ENCODE assay signal across 19 mouse cellular contexts in the genomic region with DNA sequence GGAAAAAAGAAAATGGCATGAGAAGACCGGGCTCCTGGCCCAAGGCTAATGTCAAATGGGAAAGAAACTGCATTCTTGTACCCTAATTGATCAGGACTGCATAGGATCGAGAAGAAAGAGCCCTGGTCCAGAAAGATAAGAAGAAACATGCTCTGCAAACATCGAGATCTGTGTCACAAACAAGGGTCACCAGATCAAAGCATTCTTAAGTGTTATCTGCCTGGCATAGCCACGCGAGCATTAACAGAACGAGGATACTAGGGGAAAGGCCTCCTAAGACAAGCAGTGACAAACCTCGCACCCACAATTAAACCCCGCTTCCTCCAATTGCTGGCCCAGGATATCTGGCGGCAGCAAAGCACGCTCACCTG. TPM values are rescaled to one million over a fixed set of nuclear protein-coding genes. Genes with fewer than 3 reads are reported as not detected.
DNase-seq lines count a peak whose midpoint lies in the region; ATAC-seq and TF ChIP-seq lines count a peak whose summit lies in the region.
"Had no signal": no experiment of that assay in that cellular context is flagged by ENCODE, and none has a peak within 500 bp of the region (broad histone marks: within the 10 kb centered on the region; RNA-seq: fewer than 3 reads in every experiment).

No protein-coding gene starts in this region.

- H3K79me2 ChIP-seq in heart, adult 2 months (replicated peaks; ENCODE audit: control insufficient read depth, insufficient read depth, low read length) = no peaks in the 10 kb centered on the region
- no peaks in the 10 kb centered on the region for H3K79me2 ChIP-seq in liver, adult 2 months (ENCODE audit: control insufficient read depth, insufficient read depth, low read length)

- no peak overlapping the region for H3K4me3 ChIP-seq in heart, adult 2 months
- no peak overlapping the region for H3K4me3 ChIP-seq in heart, embryonic 10.5 days
- no peak overlapping the region for H3K4me3 ChIP-seq in liver, adult 2 months (ENCODE audit: insufficient read depth, low read depth, low read length)
- H3K4me3 ChIP-seq in liver, embryonic 12.5 days = no peak overlapping the region
- no peak overlapping the region for H3K4me3 ChIP-seq in intestine, postnatal 0 days (ENCODE audit: low read depth, low read length)
- H3K4me3 ChIP-seq: forebrain, embryonic 10.5 days; limb, embryonic 10.5 days; midbrain, embryonic 13.5 days; neural tube, embryonic 12.5 days had no signal

- intact Hi-C loops in heart, adult 2 months (cut with DNase I) = loop anchor here (5.0 kb wide), 1 partner anchor 144 kb away; a partner anchor contains a TSS

- TF ChIP-seq EP300 in heart, adult 2 months (IDR thresholded peaks at IDR 0.05; ENCODE audit: insufficient read depth, low read depth, low read length) = no peak

- 58% methylated on average over 10 of the region's 10 CpGs for WGBS in heart, adult 2 months
- WGBS in heart, embryonic 10.5 days = 54% methylated on average over 10 of the region's 10 CpGs
- 78% methylated on average over 10 of the region's 10 CpGs for WGBS in liver, adult 2 months
- WGBS in liver, embryonic 12.5 days (ENCODE audit: insufficient replicate concordance) = 39% methylated on average over 10 of the region's 10 CpGs
- WGBS in intestine, postnatal 0 days = 50% methylated on average over 10 of the region's 10 CpGs

- no peak for TF ChIP-seq POLR2A in heart, adult 2 months (IDR thresholded peaks at IDR 0.05; ENCODE audit: insufficient read depth, low read depth, low read length)
- no peak for TF ChIP-seq POLR2A in liver, adult 2 months (IDR thresholded peaks at IDR 0.05; ENCODE audit: extremely low read depth, insufficient read depth, low read length)

- H3K9me3 ChIP-seq in heart, embryonic 10.5 days = no peaks in the 10 kb centered on the region
- no peaks in the 10 kb centered on the region for H3K9me3 ChIP-seq in liver, embryonic 12.5 days (replicated peaks)
- H3K9me3 ChIP-seq in intestine, postnatal 0 days (ENCODE audit: control insufficient read depth) = no peaks in the 10 kb centered on the region
- H3K9me3 ChIP-seq: forebrain, embryonic 10.5 days; limb, embryonic 10.5 days; midbrain, embryonic 13.5 days; neural tube, embryonic 12.5 days had no signal

- no peaks in the 10 kb centered on the region; the same call in none of the 2 replicates for H3K4me1 ChIP-seq in heart, adult 2 months (ENCODE audit: control insufficient read depth, insufficient read depth, low read length)
- H3K4me1 ChIP-seq in heart, embryonic 10.5 days = peaks cover 20% of the 10 kb centered on the region
- H3K4me1 ChIP-seq in liver, adult 2 months (ENCODE audit: control insufficient read depth, insufficient read depth, low read length) = peaks cover 16% of the 10 kb centered on the region
- peaks cover 15% of the 10 kb centered on the region for H3K4me1 ChIP-seq in liver, embryonic 12.5 days
- H3K4me1 ChIP-seq in intestine, postnatal 0 days (replicated peaks; ENCODE audit: control insufficient read depth, insufficient read depth, low read length) = no peaks in the 10 kb centered on the region
- H3K4me1 ChIP-seq: forebrain, embryonic 10.5 days; limb, embryonic 10.5 days; midbrain, embryonic 13.5 days; neural tube, embryonic 12.5 days had no signal

- no peak for TF ChIP-seq CTCF in heart, adult 2 months (IDR thresholded peaks at IDR 0.05)
- no peak for TF ChIP-seq CTCF in liver, adult 2 months (IDR thresholded peaks at IDR 0.05; ENCODE audit: low read depth, low read length)
- no peak for TF ChIP-seq CTCF in intestine, postnatal 0 days (IDR thresholded peaks at IDR 0.05; ENCODE audit: low read depth)

- peak overlapping the region; percentile 67 for H3K27ac ChIP-seq in heart, adult 2 months
- H3K27ac ChIP-seq in heart, embryonic 10.5 days = no peak overlapping the region
- H3K27ac ChIP-seq in liver, adult 2 months (replicated peaks; ENCODE audit: insufficient read depth, low read depth, low read length) = no peak overlapping the region
- H3K27ac ChIP-seq in liver, embryonic 12.5 days = peak overlapping the region; percentile 22; the same call in 1 of the 2 replicates
- H3K27ac ChIP-seq in intestine, postnatal 0 days (ENCODE audit: low read depth, low read length) = no peak overlapping the region
- H3K27ac ChIP-seq: forebrain, embryonic 10.5 days; limb, embryonic 10.5 days; midbrain, embryonic 13.5 days; neural tube, embryonic 12.5 days had no signal

- no peak overlapping the region for H3K9ac ChIP-seq in heart, adult 2 months (ENCODE audit: low read depth, low read length)
- H3K9ac ChIP-seq in liver, adult 2 months (ENCODE audit: low read depth, low read length) = no peak overlapping the region
- H3K9ac ChIP-seq in liver, embryonic 12.5 days = no peak overlapping the region; the same call in 1 of the 2 replicates
- no peak overlapping the region for H3K9ac ChIP-seq in intestine, postnatal 0 days (ENCODE audit: low read depth, low read length)
- H3K9ac ChIP-seq: midbrain, embryonic 13.5 days; neural tube, embryonic 12.5 days had no signal

- 0 out of 2 replicates have a peak, but pooled peaks cover 3% of the 10 kb centered on the region for H3K36me3 ChIP-seq in heart, adult 2 months (ENCODE audit: control insufficient read depth, insufficient read depth, low read length)
- peaks cover 95% of the 10 kb centered on the region for H3K36me3 ChIP-seq in heart, embryonic 10.5 days
- H3K36me3 ChIP-seq in liver, adult 2 months (ENCODE audit: control insufficient read depth, insufficient read depth, low read length) = peaks cover 40% of the 10 kb centered on the region; the same call in 1 of the 2 replicates
- H3K36me3 ChIP-seq in liver, embryonic 12.5 days = peaks cover 99% of the 10 kb centered on the region
- H3K36me3 ChIP-seq in intestine, postnatal 0 days (ENCODE audit: control insufficient read depth, insufficient read depth) = peaks cover 92% of the 10 kb centered on the region

- H3K27me3 ChIP-seq in heart, adult 2 months (ENCODE audit: control insufficient read depth, insufficient read depth, low read length) = no peaks in the 10 kb centered on the region
- H3K27me3 ChIP-seq in heart, embryonic 10.5 days (ENCODE audit: insufficient read depth, poor library complexity, severe bottlenecking) = no peaks in the 10 kb centered on the region
- H3K27me3 ChIP-seq in liver, adult 2 months (ENCODE audit: control insufficient read depth, insufficient read depth, low read length) = no peaks in the 10 kb centered on the region
- no peaks in the 10 kb centered on the region for H3K27me3 ChIP-seq in liver, embryonic 12.5 days (replicated peaks)
- H3K27me3 ChIP-seq in intestine, postnatal 0 days (replicated peaks; ENCODE audit: control insufficient read depth, insufficient read depth, low read length) = no peaks in the 10 kb centered on the region
- H3K27me3 ChIP-seq: midbrain, embryonic 13.5 days; neural tube, embryonic 12.5 days had no signal

- peak; percentile 49 for ATAC-seq in liver, embryonic 12.5 days
- ATAC-seq in megakaryocyte-erythroid progenitor cell, adult 5-6 weeks (replicated peaks; ENCODE audit: low FRiP score, low TSS enrichment, poor library complexity, severe bottlenecking) = peak; percentile 45
- ATAC-seq in intestine, postnatal 0 days = no peak
- ATAC-seq: forebrain, embryonic 16.5 days; midbrain, embryonic 13.5 days had no signal

- DNase-seq in heart, adult 2 months = no peak
- DNase-seq in heart, embryonic 10.5 days (ENCODE audit: low spot score) = no peak
- DNase-seq in liver, adult 2 months (ENCODE audit: extremely low read depth, low read depth, low spot score) = peak; percentile 67
- no peak for DNase-seq in liver
- no peak for DNase-seq in urinary bladder, postnatal 10 days (ENCODE audit: low spot score)
- DNase-seq: adrenal gland, postnatal 14 days; kidney, adult 18-20 months; kidney, postnatal 4 days; lung, adult 18-20 months; lung, postnatal 14 days; thymus, adult 2 months had no signal

- H3K4me2 ChIP-seq in liver, embryonic 12.5 days = peak overlapping the region; percentile 17; the same call in 1 of the 2 replicates
- H3K4me2 ChIP-seq in intestine, postnatal 0 days (replicated peaks; ENCODE audit: low read depth) = no peak overlapping the region
- H3K4me2 ChIP-seq: midbrain, embryonic 13.5 days; neural tube, embryonic 12.5 days had no signal

RNA-seq across cellular contexts. Expression of a gene that starts 13.6 kb away (rescaled TPM):
- 10 to 100 TPM; 55.8 to 70.6 TPM for total RNA-seq in heart, adult 2 months (2021)
- 54.9 and 68.2 TPM in 2 replicates for polyA plus RNA-seq in heart, adult 2 months (2012; rRNA removed)
- polyA plus RNA-seq in heart, embryonic 10.5 days (2016; fragmentation: Nextera tagmentation; extraction: Ambion mirVana) = 6.6 and 7.2 TPM in 2 replicates
- 27.9 and 38.3 TPM in 2 replicates for total RNA-seq in liver, adult 2 months (2014; rRNA removed)
- polyA plus RNA-seq in liver, adult 2 months (2012; rRNA removed) = 44.9 and 47.5 TPM in 2 replicates
- polyA plus RNA-seq in liver, embryonic 12.5 days (2016; fragmentation: Nextera tagmentation; extraction: Ambion mirVana) = 2.0 and 2.9 TPM in 2 replicates
- 14.1 and 28.4 TPM in 2 replicates for total RNA-seq in megakaryocyte-erythroid progenitor cell, adult 5-6 weeks (2014; fragmentation: Nextera tagmentation)
- 6.6 and 8.4 TPM in 2 replicates for total RNA-seq in megakaryocyte-erythroid progenitor cell, adult 5-6 weeks (2017)
- 15.6 and 15.7 TPM in 2 replicates for polyA plus RNA-seq in intestine, postnatal 0 days (2015; fragmentation: Nextera tagmentation; extraction: Ambion mirVana)

RNA-seq across cellular contexts. Expression of a gene that starts 31.5 kb away (rescaled TPM):
- 10 to 100 TPM; 23.5 to 26.3 TPM for total RNA-seq in heart, adult 2 months (2021)
- 18.7 and 26.5 TPM in 2 replicates for polyA plus RNA-seq in heart, adult 2 months (2012; rRNA removed)
- polyA plus RNA-seq in heart, embryonic 10.5 days (2016; fragmentation: Nextera tagmentation; extraction: Ambion mirVana) = 22.9 and 26.6 TPM in 2 replicates
- 10.5 and 14.2 TPM in 2 replicates for total RNA-seq in liver, adult 2 months (2014; rRNA removed)
- polyA plus RNA-seq in liver, adult 2 months (2012; rRNA removed) = 10.9 and 15.3 TPM in 2 replicates
- polyA plus RNA-seq in liver, embryonic 12.5 days (2016; fragmentation: Nextera tagmentation; extraction: Ambion mirVana) = 11.2 and 12.8 TPM in 2 replicates
- 20.5 and 24.9 TPM in 2 replicates for total RNA-seq in megakaryocyte-erythroid progenitor cell, adult 5-6 weeks (2014; fragmentation: Nextera tagmentation)
- total RNA-seq in megakaryocyte-erythroid progenitor cell, adult 5-6 weeks (2017) = 28.8 and 36.0 TPM in 2 replicates
- 11.6 and 13.1 TPM in 2 replicates for polyA plus RNA-seq in intestine, postnatal 0 days (2015; fragmentation: Nextera tagmentation; extraction: Ambion mirVana)

Comparison
In these comparisons a context has a peak if more than half of its experiments do, and no peak if none do; other contexts are left out.
1. H3K27ac ChIP-seq: peak in heart, adult 2 months (single experiment) and liver, embryonic 12.5 days (single experiment); none in heart, embryonic 10.5 days (single experiment), liver, adult 2 months (single experiment) and intestine, postnatal 0 days (single experiment).